7 mouse cellular contexts compared by ENCODE assay signal in genomic region chr11:72576111-72576465, GRCm38 (mm10). TPM values are rescaled to one million over a fixed set of nuclear protein-coding genes. Genes with fewer than 3 reads are reported as not detected.
DNase-seq lines count a peak whose midpoint lies in the region; ATAC-seq and TF ChIP-seq lines count a peak whose summit lies in the region.

No protein-coding gene starts in this region.

- no peaks in the 10 kb centered on the region for H3K9me3 ChIP-seq in forebrain, embryonic 11.5 days (ENCODE audit: control insufficient read depth, low read length)
- no peaks in the 10 kb centered on the region for H3K9me3 ChIP-seq in intestine, embryonic 15.5 days
- no peaks in the 10 kb centered on the region for H3K9me3 ChIP-seq in neural tube, embryonic 14.5 days (ENCODE audit: control insufficient read depth, low read length)

- H3K4me3 ChIP-seq in lung, adult 2 months (replicated peaks; ENCODE audit: extremely low read depth, low read depth, low read length): peak overlapping the region; percentile 47
- H3K4me3 ChIP-seq in forebrain, embryonic 11.5 days (ENCODE audit: low read depth, low read length): peak overlapping the region; percentile 21; the same call in 1 of the 2 replicates
- H3K4me3 ChIP-seq in intestine, embryonic 15.5 days (replicated peaks): peak overlapping the region; percentile 27
- peak overlapping the region; percentile 25; the same call in 1 of the 2 replicates for H3K4me3 ChIP-seq in neural tube, embryonic 14.5 days (ENCODE audit: low read depth, low read length)

- H3K4me2 ChIP-seq in forebrain, embryonic 11.5 days (ENCODE audit: low read depth, low read length, severe bottlenecking): peak overlapping the region; percentile 51
- peak overlapping the region; percentile 63 for H3K4me2 ChIP-seq in intestine, embryonic 15.5 days (replicated peaks)
- H3K4me2 ChIP-seq in neural tube, embryonic 14.5 days (ENCODE audit: low read depth, low read length): peak overlapping the region; percentile 55

- H3K27ac ChIP-seq in forebrain, embryonic 11.5 days (ENCODE audit: low read depth, low read length): no peak overlapping the region
- H3K27ac ChIP-seq in intestine, embryonic 15.5 days: no peak overlapping the region
- no peak overlapping the region for H3K27ac ChIP-seq in neural tube, embryonic 14.5 days (ENCODE audit: low read depth, low read length)

- no peaks in the 10 kb centered on the region for H3K36me3 ChIP-seq in forebrain, embryonic 11.5 days (ENCODE audit: control insufficient read depth, insufficient read depth, low read length)
- no peaks in the 10 kb centered on the region for H3K36me3 ChIP-seq in intestine, embryonic 15.5 days
- no peaks in the 10 kb centered on the region for H3K36me3 ChIP-seq in neural tube, embryonic 14.5 days (ENCODE audit: control insufficient read depth, insufficient read depth, low read length)

- no peaks in the 10 kb centered on the region; the same call in 1 of the 2 replicates for H3K27me3 ChIP-seq in forebrain, embryonic 11.5 days (ENCODE audit: control insufficient read depth, insufficient read depth, low read length)
- H3K27me3 ChIP-seq in intestine, embryonic 15.5 days (replicated peaks): no peaks in the 10 kb centered on the region
- H3K27me3 ChIP-seq in neural tube, embryonic 14.5 days (ENCODE audit: control insufficient read depth, insufficient read depth, low read length): no peaks in the 10 kb centered on the region

- ATAC-seq in forebrain, embryonic 11.5 days (replicated peaks; ENCODE audit: low FRiP score): no peak
- ATAC-seq in intestine, embryonic 15.5 days: no peak
- no peak for ATAC-seq in neural tube, embryonic 14.5 days (ENCODE audit: low read depth)
- no peak for ATAC-seq in granulocyte monocyte progenitor cell, adult 5-6 weeks (replicated peaks; ENCODE audit: poor library complexity, severe bottlenecking)

- no peaks in the 10 kb centered on the region for H3K4me1 ChIP-seq in lung, adult 2 months (ENCODE audit: control insufficient read depth, insufficient read depth, low read length)
- H3K4me1 ChIP-seq in forebrain, embryonic 11.5 days (replicated peaks; ENCODE audit: control insufficient read depth, insufficient read depth, low read length): peaks cover 6% of the 10 kb centered on the region
- peaks cover 5% of the 10 kb centered on the region; the same call in 1 of the 2 replicates for H3K4me1 ChIP-seq in intestine, embryonic 15.5 days (replicated peaks)
- peaks cover 9% of the 10 kb centered on the region for H3K4me1 ChIP-seq in neural tube, embryonic 14.5 days (ENCODE audit: control insufficient read depth, insufficient read depth, low read length)

- TF ChIP-seq CTCF in lung, adult 2 months (IDR thresholded peaks at IDR 0.05; ENCODE audit: insufficient read depth, low read length): no peak

- no peak overlapping the region; the same call in 1 of the 2 replicates for H3K9ac ChIP-seq in forebrain, embryonic 11.5 days (ENCODE audit: low read length)
- 0 out of 2 replicates have a peak overlapping the region, but pooled peaks have one; percentile 20 for H3K9ac ChIP-seq in intestine, embryonic 15.5 days
- H3K9ac ChIP-seq in neural tube, embryonic 14.5 days (replicated peaks; ENCODE audit: low read depth, low read length): 0 out of 2 replicates have a peak overlapping the region, but pooled peaks have one; percentile 42

- WGBS in lung, adult 2 months: 36% methylated on average over 7 of the region's 7 CpGs
- WGBS in forebrain, embryonic 11.5 days: 23% methylated on average over 7 of the region's 7 CpGs
- WGBS in intestine, embryonic 15.5 days: 28% methylated on average over 7 of the region's 7 CpGs
- 24% methylated on average over 7 of the region's 7 CpGs for WGBS in neural tube, embryonic 14.5 days

- TF ChIP-seq POLR2A in lung, adult 2 months (IDR thresholded peaks at IDR 0.05; ENCODE audit: borderline replicate concordance, extremely low read depth, low read depth, low read length): no peak

- DNase-seq in lung, adult 2 months: no peak
- no peak for DNase-seq in lung, postnatal 14 days
- no peak for DNase-seq in forebrain, embryonic 11.5 days (ENCODE audit: low spot score)
- no peak for DNase-seq in frontal cortex, postnatal 25 days (ENCODE audit: low spot score in 2 of 2)

RNA-seq across cellular contexts. Expression of gene Spns3, which starts 25.8 kb away (rescaled TPM):
- 1.1 and 1.4 TPM in 2 replicates for polyA plus RNA-seq in lung, adult 2 months (2012; rRNA removed)
- polyA plus RNA-seq in forebrain, embryonic 11.5 days (2014; fragmentation: Nextera tagmentation; extraction: Ambion mirVana): not detected in 2 replicates
- 1.2 and 1.6 TPM in 2 replicates for polyA plus RNA-seq in intestine, embryonic 15.5 days (2015; fragmentation: Nextera tagmentation; extraction: Ambion mirVana)
- polyA plus RNA-seq in neural tube, embryonic 14.5 days (2014; fragmentation: Nextera tagmentation; extraction: Ambion mirVana): 0.11 TPM in 1 of 2 replicates, not detected in the other
- 32.1 and 46.2 TPM in 2 replicates for total RNA-seq in granulocyte monocyte progenitor cell, adult 5-6 weeks (2014; fragmentation: Nextera tagmentation)
- total RNA-seq in granulocyte monocyte progenitor cell, adult 5-6 weeks (2017): 21.8 and 23.0 TPM in 2 replicates

RNA-seq across cellular contexts. Expression of gene Ube2g1, which starts 31.0 kb away (rescaled TPM):
- 8.1 and 9.0 TPM in 2 replicates for polyA plus RNA-seq in lung, adult 2 months (2012; rRNA removed)
- polyA plus RNA-seq in forebrain, embryonic 11.5 days (2014; fragmentation: Nextera tagmentation; extraction: Ambion mirVana): 105 and 110 TPM in 2 replicates
- 50.6 and 64.8 TPM in 2 replicates for polyA plus RNA-seq in intestine, embryonic 15.5 days (2015; fragmentation: Nextera tagmentation; extraction: Ambion mirVana)
- 90.0 and 109 TPM in 2 replicates for polyA plus RNA-seq in neural tube, embryonic 14.5 days (2014; fragmentation: Nextera tagmentation; extraction: Ambion mirVana)
- total RNA-seq in granulocyte monocyte progenitor cell, adult 5-6 weeks (2014; fragmentation: Nextera tagmentation): 30.1 and 39.5 TPM in 2 replicates
- 32.3 and 37.7 TPM in 2 replicates for total RNA-seq in granulocyte monocyte progenitor cell, adult 5-6 weeks (2017)
